Mouse (Mus musculus) small intestine, adult 2 months (tissue): ENCODE measurements around the gene Rbms1. TPM values are rescaled to one million over a fixed set of nuclear protein-coding genes. Genes with fewer than 3 reads are reported as not detected.

Source experiments
- H3K27ac ChIP-seq: fragments of 200-500 bp; 2 replicates; pipeline ENCODE4 v1.5.1; 2012; ENCODE audit warnings: low read depth, low read length, control low read depth, inconsistent platforms; ENCODE audit not compliant: insufficient read depth
- H3K27me3 ChIP-seq: fragments of 200-500 bp; 2 replicates; pipeline ENCODE4 v1.6.1; 2012; ENCODE audit warnings: mild to moderate bottlenecking, moderate library complexity, low read length, inconsistent platforms; ENCODE audit not compliant: control insufficient read depth, insufficient read depth
- H3K36me3 ChIP-seq: fragments of 200-500 bp; 2 replicates; pipeline ENCODE4 v1.6.1; 2012; ENCODE audit warnings: mild to moderate bottlenecking, low read length, control low read depth, inconsistent platforms; ENCODE audit not compliant: control insufficient read depth, insufficient read depth
- H3K4me1 ChIP-seq: fragments of 200-500 bp; 2 replicates; pipeline ENCODE4 v1.6.1; 2012; ENCODE audit warnings: low read length, inconsistent platforms, mixed read lengths; ENCODE audit not compliant: control insufficient read depth, insufficient read depth, insufficient read length
- H3K4me3 ChIP-seq: fragments of 200-500 bp; 2 replicates; pipeline ENCODE4 v1.5.1; 2012; ENCODE audit warnings: low read depth, mild to moderate bottlenecking, control low read depth, inconsistent platforms, low read length, moderate library complexity
- CTCF ChIP-seq: fragments of 200-500 bp; IDR thresholded peaks from 2 replicates; pipeline ENCODE4 v1.5.1; 2012; ENCODE audit warnings: low read depth, mild to moderate bottlenecking, control low read depth, inconsistent platforms, low read length, moderate library complexity, mixed read lengths; ENCODE audit not compliant: insufficient replicate concordance, insufficient read length; ENCODE audit errors: extremely low read depth
- POLR2A ChIP-seq: fragments of 200-500 bp; IDR thresholded peaks from 2 replicates; pipeline ENCODE4 v1.6.1; 2012; ENCODE audit warnings: low read depth, mild to moderate bottlenecking, control low read depth, inconsistent platforms, low read length, moderate library complexity
- WGBS: fragments of 180-500 bp; shearing (Covaris S2); methylation state at CpG from one replicate; pipeline ENCODE4 v1.1.7; 2018; 5-methylcytosine and 5-hydroxymethylcytosine counted together
- polyA plus RNA-seq: library from polyadenylated mRNA; depleted of rRNA; stranded (reverse); fragments of >200 nt; gene quantifications from 2 replicates; pipeline ENCODE4 v1.2.3, GENCODE M21; 2012; rRNA removed

The Rbms1 gene
- polyA plus RNA-seq, 1 experiment: 41.2 TPM

DNA sequence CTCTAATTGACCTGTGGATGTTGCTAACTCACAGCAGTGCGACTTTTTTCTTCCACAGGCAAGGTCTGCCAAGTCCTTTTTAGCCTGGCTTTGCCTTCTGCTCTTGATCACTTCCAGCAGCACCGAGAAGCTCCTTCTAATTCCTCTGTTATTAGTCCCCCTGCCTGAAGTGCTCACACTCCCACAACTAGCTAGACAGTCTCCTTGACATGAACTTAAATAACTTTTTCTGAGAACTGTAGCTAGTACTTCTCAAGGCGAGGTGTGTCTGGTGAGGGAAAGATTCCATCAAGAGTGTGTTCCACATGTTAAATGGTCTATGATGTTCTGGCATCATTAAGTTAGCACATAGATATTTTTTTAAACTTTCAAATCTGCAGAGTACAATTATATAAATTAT, 256.1 kb downstream of the Rbms1 start:
- TF ChIP-seq POLR2A (no peak), CTCF (no peak)
- 92% methylated on average over 3 of the region's 3 CpGs for WGBS

GRCm38 (mm10) chr2:60705426-60705825, 257.6 kb downstream of the Rbms1 start:
- H3K27me3 ChIP-seq: no peaks in the 10 kb centered on the region
- no peak overlapping the region for H3K27ac ChIP-seq
- TF ChIP-seq CTCF: no peak
- TF ChIP-seq POLR2A: no peak
- no peaks in the 10 kb centered on the region for H3K36me3 ChIP-seq
- WGBS: 91% methylated on average over 8 of the region's 8 CpGs
- H3K4me1 ChIP-seq: peaks cover 10% of the 10 kb centered on the region; the same call in 1 of the 2 replicates
- no peak overlapping the region for H3K4me3 ChIP-seq

More for the DNA sequence above, 256.1 kb downstream of the Rbms1 start:
- Histone ChIP-seq H3K27ac (no peak overlapping the region), H3K27me3 (no peaks in the 10 kb centered on the region), H3K4me3 (no peak overlapping the region), H3K4me1 (peaks cover 10% of the 10 kb centered on the region; the same call in 1 of the 2 replicates), H3K36me3 (no peaks in the 10 kb centered on the region)

GRCm38 (mm10) chr2:60703315-60703714, 259.7 kb downstream of the Rbms1 start:
- H3K27ac ChIP-seq: 0 out of 2 replicates have a peak overlapping the region, but pooled peaks have one; percentile 19
- H3K27me3 ChIP-seq: no peaks in the 10 kb centered on the region
- TF ChIP-seq POLR2A: no peak
- no peak for TF ChIP-seq CTCF
- H3K4me3 ChIP-seq: no peak overlapping the region
- 32% methylated on average over 4 of the region's 4 CpGs for WGBS
- H3K36me3 ChIP-seq: no peaks in the 10 kb centered on the region
- peaks cover 11% of the 10 kb centered on the region; the same call in 1 of the 2 replicates for H3K4me1 ChIP-seq

GRCm38 (mm10) chr2:60700956-60701355, 262.0 kb downstream of the Rbms1 start:
- Histone ChIP-seq H3K4me3 (no peak overlapping the region), H3K36me3 (no peaks in the 10 kb centered on the region), H3K4me1 (peaks cover 11% of the 10 kb centered on the region), H3K27me3 (no peaks in the 10 kb centered on the region), H3K27ac (no peak overlapping the region)
- 71% methylated on average over 4 of the region's 4 CpGs for WGBS
- no peak for TF ChIP-seq CTCF
- no peak for TF ChIP-seq POLR2A

Other genes with a start within 250 kb of the Rbms1 start
- 1.8 and 11.7 TPM in 2 replicates for gene Itgb6, start 240.5 kb downstream of the Rbms1 start, polyA plus RNA-seq